Mouse (Mus musculus): ENCODE measurements at regions not wholly inside any gene's neighbourhood (a gene's known extent, or its start where the extent isn't known, plus 50 kb on each side); places are given as distances from the start of the nearest gene placed in this dataset.

- WGBS (ENCODE audit: insufficient replicate concordance), result 50% methylated on average over 1 of the region's 1 CpGs
- H3K27ac ChIP-seq (replicated peaks), result no peak overlapping the region
- no peaks in the 10 kb centered on the region for H3K27me3 ChIP-seq
- H3K4me1 ChIP-seq (replicated peaks), result no peaks in the 10 kb centered on the region
- no peak for ATAC-seq (ENCODE audit: insufficient read depth)
- no peak overlapping the region for H3K4me3 ChIP-seq (replicated peaks)
- H3K4me2 ChIP-seq, result no peak overlapping the region
- H3K9ac ChIP-seq, result no peak overlapping the region
- no peaks in the 10 kb centered on the region for H3K36me3 ChIP-seq (replicated peaks)
- H3K9me3 ChIP-seq (replicated peaks), result no peaks in the 10 kb centered on the region
Observed at GRCm38 (mm10) chr5:39110336-39110735, 233.7 kb upstream of the Clnk start.

DNA sequence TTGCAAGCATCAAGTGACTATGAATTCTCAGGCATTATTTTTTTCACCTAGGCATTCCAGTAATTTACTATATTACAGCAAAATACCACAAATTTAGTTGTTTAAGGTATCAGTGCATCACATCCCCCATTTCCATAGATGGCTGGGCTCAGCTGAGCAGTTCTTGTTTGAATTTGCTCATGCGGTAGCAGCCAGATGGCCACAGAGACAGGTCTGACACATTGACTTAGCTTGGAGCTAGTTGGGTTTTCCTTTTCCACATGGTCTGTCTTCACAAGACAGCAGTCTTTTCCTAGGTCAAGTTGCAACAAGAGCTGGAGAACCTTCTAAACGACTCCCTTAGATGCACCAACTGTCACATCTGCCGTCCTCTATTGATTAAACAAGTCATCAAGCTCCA lies 232.9 kb upstream of the Clnk start:
- Histone ChIP-seq H3K4me2 (no peak overlapping the region), H3K4me1 (replicated peaks) (no peaks in the 10 kb centered on the region), H3K9me3 (replicated peaks) (no peaks in the 10 kb centered on the region), H3K36me3 (replicated peaks) (no peaks in the 10 kb centered on the region), H3K4me3 (replicated peaks) (no peak overlapping the region), H3K9ac (no peak overlapping the region), H3K27me3 (no peaks in the 10 kb centered on the region), H3K27ac (replicated peaks) (no peak overlapping the region)
- 57% methylated on average over 3 of the region's 3 CpGs for WGBS (ENCODE audit: insufficient replicate concordance)
- ATAC-seq (ENCODE audit: insufficient read depth), result no peak

DNA sequence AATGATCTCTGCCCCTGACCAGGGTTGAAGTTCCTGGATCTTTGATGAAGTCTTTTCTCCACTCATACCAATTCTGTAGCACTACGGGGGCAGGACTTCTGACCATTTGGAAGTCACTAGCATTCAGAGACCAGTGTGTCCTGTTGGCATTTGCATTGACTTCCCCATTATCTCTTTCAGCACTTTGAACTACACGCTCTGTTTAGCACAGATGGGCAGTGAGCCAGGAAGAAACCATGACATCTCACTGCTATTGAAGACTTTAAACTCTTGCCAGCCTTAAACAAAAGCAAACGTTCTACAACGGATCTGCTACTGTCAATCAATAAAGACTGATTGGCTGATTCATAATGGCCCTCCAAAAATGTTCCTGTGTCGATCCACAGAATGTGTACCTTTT lies 222.5 kb upstream of the Clnk start:
- Histone ChIP-seq H3K27ac (replicated peaks) (no peak overlapping the region), H3K4me1 (replicated peaks) (no peaks in the 10 kb centered on the region), H3K4me3 (replicated peaks) (no peak overlapping the region), H3K36me3 (replicated peaks) (no peaks in the 10 kb centered on the region), H3K9me3 (replicated peaks) (no peaks in the 10 kb centered on the region), H3K9ac (no peak overlapping the region), H3K27me3 (no peaks in the 10 kb centered on the region), H3K4me2 (no peak overlapping the region)
- WGBS (ENCODE audit: insufficient replicate concordance), result 35% methylated on average over 5 of the region's 5 CpGs
- ATAC-seq (ENCODE audit: insufficient read depth), result no peak

GRCm38 (mm10) chr5:39094875-39095274 lies 218.3 kb upstream of the Clnk start:
- Histone ChIP-seq H3K27ac (replicated peaks) (no peak overlapping the region), H3K4me1 (replicated peaks) (no peaks in the 10 kb centered on the region), H3K4me3 (replicated peaks) (no peak overlapping the region), H3K9ac (no peak overlapping the region), H3K27me3 (no peaks in the 10 kb centered on the region), H3K36me3 (replicated peaks) (no peaks in the 10 kb centered on the region), H3K4me2 (no peak overlapping the region), H3K9me3 (replicated peaks) (no peaks in the 10 kb centered on the region)
- 41% methylated on average over 3 of the region's 3 CpGs for WGBS (ENCODE audit: insufficient replicate concordance)
- ATAC-seq (ENCODE audit: insufficient read depth), result no peak

GRCm38 (mm10) chr5:39076555-39077178 lies 200.1 kb upstream of the Clnk start:
- H3K4me3 ChIP-seq (replicated peaks), result no peak overlapping the region
- no peak overlapping the region for H3K27ac ChIP-seq (replicated peaks)
- no peak overlapping the region for H3K4me2 ChIP-seq
- WGBS (ENCODE audit: insufficient replicate concordance), result 49% methylated on average over 11 of the region's 11 CpGs
- H3K36me3 ChIP-seq (replicated peaks), result no peaks in the 10 kb centered on the region
- H3K27me3 ChIP-seq, result no peaks in the 10 kb centered on the region
- no peak for ATAC-seq (ENCODE audit: insufficient read depth)
- no peaks in the 10 kb centered on the region for H3K4me1 ChIP-seq (replicated peaks)
- no peak overlapping the region for H3K9ac ChIP-seq
- no peaks in the 10 kb centered on the region for H3K9me3 ChIP-seq (replicated peaks)

- no peaks in the 10 kb centered on the region for H3K9me3 ChIP-seq (replicated peaks)
- H3K27ac ChIP-seq (replicated peaks), result no peak overlapping the region
- H3K4me2 ChIP-seq, result no peak overlapping the region
- H3K4me1 ChIP-seq (replicated peaks), result no peaks in the 10 kb centered on the region
- no peak overlapping the region for H3K9ac ChIP-seq
- ATAC-seq (ENCODE audit: insufficient read depth), result no peak
- H3K4me3 ChIP-seq (replicated peaks), result no peak overlapping the region
- H3K36me3 ChIP-seq (replicated peaks), result no peaks in the 10 kb centered on the region
- no peaks in the 10 kb centered on the region for H3K27me3 ChIP-seq
- 57% methylated on average over 3 of the region's 3 CpGs for WGBS (ENCODE audit: insufficient replicate concordance)
Observed at GRCm38 (mm10) chr5:39069683-39070082, 193.1 kb upstream of the Clnk start.

DNA sequence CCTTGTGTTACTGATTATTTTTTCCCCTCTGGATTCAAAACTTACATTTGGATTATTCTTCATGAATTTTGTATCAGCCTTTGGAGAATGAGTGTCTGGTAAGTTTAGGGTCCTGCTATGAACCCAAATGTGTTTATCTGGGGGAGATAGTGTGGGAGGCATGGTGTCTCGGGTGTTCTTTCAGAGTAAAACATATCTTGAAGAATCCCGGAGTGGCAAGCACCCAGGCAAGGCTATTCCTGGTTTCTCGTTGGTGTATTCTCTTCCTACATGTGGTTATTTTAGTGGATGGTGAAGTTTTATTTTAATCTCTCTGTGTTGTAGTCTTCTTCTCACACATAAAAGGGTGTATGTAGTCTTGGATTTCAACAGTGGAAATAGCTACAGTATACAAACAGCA lies 186.4 kb upstream of the Clnk start:
- H3K4me3 ChIP-seq (replicated peaks), result no peak overlapping the region
- H3K4me1 ChIP-seq (replicated peaks), result no peaks in the 10 kb centered on the region
- no peak for ATAC-seq (ENCODE audit: insufficient read depth)
- no peaks in the 10 kb centered on the region for H3K9me3 ChIP-seq (replicated peaks)
- no peaks in the 10 kb centered on the region for H3K27me3 ChIP-seq
- no peak overlapping the region for H3K9ac ChIP-seq
- no peak overlapping the region for H3K4me2 ChIP-seq
- no peak overlapping the region for H3K27ac ChIP-seq (replicated peaks)
- 48% methylated on average over 3 of the region's 3 CpGs for WGBS (ENCODE audit: insufficient replicate concordance)
- no peaks in the 10 kb centered on the region for H3K36me3 ChIP-seq (replicated peaks)

DNA sequence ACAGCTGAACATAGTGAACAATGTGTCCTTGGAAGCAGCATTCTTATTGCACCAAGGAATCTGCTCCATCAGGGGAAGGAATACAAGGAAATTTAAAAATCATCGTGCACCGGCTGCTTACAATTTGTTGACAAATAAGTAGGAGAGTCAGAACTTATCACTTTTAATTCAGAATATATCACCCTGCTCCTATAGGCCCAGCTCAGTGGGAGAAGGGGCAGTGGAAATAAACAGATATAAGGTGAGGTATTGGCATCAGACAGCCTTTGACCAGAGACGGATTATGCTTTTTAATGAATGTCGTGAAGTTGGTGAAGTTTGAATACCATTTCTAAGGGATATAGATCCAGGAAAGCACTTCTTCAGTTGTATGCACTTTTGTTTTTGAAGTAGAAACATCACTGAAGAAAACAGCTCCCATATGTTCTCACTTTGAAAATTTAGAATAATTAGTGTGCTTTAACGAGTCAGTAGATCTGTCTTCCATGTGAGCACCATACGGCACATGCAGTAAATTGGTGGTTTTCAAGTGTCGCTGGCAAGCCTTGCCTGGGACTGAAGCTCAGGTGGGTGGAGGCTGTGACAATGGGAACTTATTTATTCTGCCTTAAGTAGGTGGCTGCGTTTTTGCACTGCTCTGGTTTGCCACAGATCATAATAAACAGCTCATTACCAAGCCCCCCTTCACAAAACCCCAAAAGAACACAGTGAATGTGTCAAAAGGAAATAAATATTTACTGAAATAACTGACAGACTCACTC lies 176.1 kb upstream of the Clnk start:
- Histone ChIP-seq H3K36me3 (replicated peaks) (no peaks in the 10 kb centered on the region), H3K4me1 (replicated peaks) (no peaks in the 10 kb centered on the region), H3K27ac (replicated peaks) (no peak overlapping the region), H3K4me2 (no peak overlapping the region), H3K27me3 (no peaks in the 10 kb centered on the region), H3K4me3 (replicated peaks) (no peak overlapping the region), H3K9me3 (replicated peaks) (no peaks in the 10 kb centered on the region), H3K9ac (no peak overlapping the region)
- 68% methylated on average over 8 of the region's 8 CpGs for WGBS (ENCODE audit: insufficient replicate concordance)
- no peak for ATAC-seq (ENCODE audit: insufficient read depth)

DNA sequence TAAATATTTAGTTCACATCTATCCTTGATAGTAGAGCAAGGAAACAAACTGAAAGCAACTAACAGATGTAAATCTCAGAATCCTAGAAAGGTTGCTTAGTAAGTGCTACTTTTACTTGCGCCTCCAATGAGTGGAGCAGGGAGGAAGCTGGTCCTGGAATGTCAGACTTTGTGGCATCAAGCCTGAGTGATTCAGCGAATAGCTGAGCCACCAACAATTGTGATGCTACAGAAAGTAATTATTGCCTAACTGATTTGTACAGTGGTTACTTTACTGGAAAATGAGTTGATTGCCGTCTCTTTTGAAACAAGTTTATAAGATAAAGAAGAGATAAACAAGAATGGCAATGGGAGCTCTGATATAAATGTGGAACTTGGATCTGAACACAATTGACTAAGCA lies 173.9 kb upstream of the Clnk start:
- H3K36me3 ChIP-seq (replicated peaks), result no peaks in the 10 kb centered on the region
- H3K9me3 ChIP-seq (replicated peaks), result no peaks in the 10 kb centered on the region
- 63% methylated on average over 3 of the region's 3 CpGs for WGBS (ENCODE audit: insufficient replicate concordance)
- H3K9ac ChIP-seq, result no peak overlapping the region
- no peaks in the 10 kb centered on the region for H3K27me3 ChIP-seq
- H3K4me3 ChIP-seq (replicated peaks), result no peak overlapping the region
- no peaks in the 10 kb centered on the region for H3K4me1 ChIP-seq (replicated peaks)
- H3K4me2 ChIP-seq, result no peak overlapping the region
- no peak for ATAC-seq (ENCODE audit: insufficient read depth)
- no peak overlapping the region for H3K27ac ChIP-seq (replicated peaks)

DNA sequence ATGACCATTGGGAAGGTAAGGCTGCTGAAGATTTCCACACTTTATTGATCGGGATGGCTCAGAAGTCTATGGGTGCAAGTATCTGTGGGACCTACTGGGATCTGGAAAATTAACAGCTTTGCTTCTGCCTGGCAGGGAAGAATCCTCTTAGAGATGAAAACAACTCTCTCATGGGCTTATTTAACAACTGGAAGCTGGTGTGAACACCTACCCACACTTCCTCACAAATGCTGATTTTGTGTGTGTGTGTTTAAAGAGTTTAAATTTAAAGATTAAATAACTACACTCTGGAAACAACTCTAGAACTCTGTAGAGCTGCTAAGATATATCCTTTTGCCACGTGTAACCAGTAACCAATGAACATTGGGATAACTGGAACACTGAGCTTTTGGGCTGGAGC lies 172.5 kb upstream of the Clnk start:
- Histone ChIP-seq H3K27ac (replicated peaks) (no peak overlapping the region), H3K4me3 (replicated peaks) (no peak overlapping the region), H3K36me3 (replicated peaks) (no peaks in the 10 kb centered on the region), H3K9ac (no peak overlapping the region), H3K4me1 (replicated peaks) (no peaks in the 10 kb centered on the region), H3K27me3 (no peaks in the 10 kb centered on the region), H3K4me2 (no peak overlapping the region), H3K9me3 (replicated peaks) (no peaks in the 10 kb centered on the region)
- ATAC-seq (ENCODE audit: insufficient read depth), result no peak
- WGBS (ENCODE audit: insufficient replicate concordance), result 36% methylated on average over 2 of the region's 2 CpGs

GRCm38 (mm10) chr5:39040467-39040866 lies 163.9 kb upstream of the Clnk start:
- Histone ChIP-seq H3K27ac (replicated peaks) (no peak overlapping the region), H3K4me3 (replicated peaks) (no peak overlapping the region), H3K9me3 (replicated peaks) (no peaks in the 10 kb centered on the region), H3K27me3 (no peaks in the 10 kb centered on the region), H3K9ac (no peak overlapping the region), H3K4me1 (replicated peaks) (no peaks in the 10 kb centered on the region), H3K36me3 (replicated peaks) (no peaks in the 10 kb centered on the region), H3K4me2 (no peak overlapping the region)
- WGBS (ENCODE audit: insufficient replicate concordance), result 55% methylated on average over 2 of the region's 2 CpGs
- ATAC-seq (ENCODE audit: insufficient read depth), result no peak

- no peak for ATAC-seq (ENCODE audit: insufficient read depth)
- H3K9ac ChIP-seq, result no peak overlapping the region
- WGBS (ENCODE audit: insufficient replicate concordance), result 68% methylated on average over 4 of the region's 4 CpGs
- H3K27me3 ChIP-seq, result no peaks in the 10 kb centered on the region
- H3K4me2 ChIP-seq, result no peak overlapping the region
- H3K9me3 ChIP-seq (replicated peaks), result no peaks in the 10 kb centered on the region
- H3K4me1 ChIP-seq (replicated peaks), result no peaks in the 10 kb centered on the region
- no peak overlapping the region for H3K27ac ChIP-seq (replicated peaks)
- H3K4me3 ChIP-seq (replicated peaks), result no peak overlapping the region
- no peaks in the 10 kb centered on the region for H3K36me3 ChIP-seq (replicated peaks)
Observed at GRCm38 (mm10) chr5:39023241-39023640, 146.6 kb upstream of the Clnk start.
